Mouse (Mus musculus) B cell, adult 2 months (primary cell): ENCODE data around the gene Trim14.

Experiments
- DNase-seq, 2 experiments: peaks; one replicate each; pipeline ENCODE4 v3.0.0; 2022

The Trim14 gene

DNA sequence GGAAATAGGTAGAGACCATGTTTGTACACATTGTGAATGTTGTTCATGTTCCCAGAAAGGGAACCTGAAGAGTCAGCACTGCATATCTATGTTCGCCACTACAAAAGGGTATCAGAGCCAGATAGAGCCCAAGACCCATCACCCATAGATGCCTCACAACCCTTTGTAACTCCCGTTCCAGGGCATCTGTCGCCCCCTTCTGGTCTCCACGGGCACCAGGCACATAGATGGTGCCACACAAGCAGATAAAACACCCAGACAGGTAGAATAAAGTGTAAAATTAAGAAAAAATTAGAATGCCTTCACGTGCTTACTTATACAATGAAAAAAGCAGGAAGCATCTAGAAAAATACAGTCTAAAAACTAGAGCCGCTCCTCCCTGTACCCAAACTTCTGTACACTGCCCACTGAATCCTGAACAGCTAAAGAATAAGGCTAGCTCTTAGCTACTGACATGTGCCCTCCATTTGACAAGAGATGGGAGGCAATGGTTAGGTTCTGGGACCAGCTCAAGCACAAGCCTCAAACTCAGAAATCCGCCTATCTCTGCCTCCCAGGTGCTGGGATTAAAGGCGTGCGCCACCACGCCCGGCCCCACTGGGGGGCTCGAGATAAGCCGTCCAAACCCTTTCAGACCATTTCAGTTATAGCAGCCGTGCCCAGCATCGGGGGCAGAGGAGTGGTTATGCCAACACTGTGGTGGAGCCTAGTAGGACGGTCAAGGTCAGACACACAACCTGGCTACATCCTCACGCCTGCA, 9.0 kb downstream of the Trim14 start:
- DNase-seq: peak in 1 of 2 experiments; percentile 30

DNA sequence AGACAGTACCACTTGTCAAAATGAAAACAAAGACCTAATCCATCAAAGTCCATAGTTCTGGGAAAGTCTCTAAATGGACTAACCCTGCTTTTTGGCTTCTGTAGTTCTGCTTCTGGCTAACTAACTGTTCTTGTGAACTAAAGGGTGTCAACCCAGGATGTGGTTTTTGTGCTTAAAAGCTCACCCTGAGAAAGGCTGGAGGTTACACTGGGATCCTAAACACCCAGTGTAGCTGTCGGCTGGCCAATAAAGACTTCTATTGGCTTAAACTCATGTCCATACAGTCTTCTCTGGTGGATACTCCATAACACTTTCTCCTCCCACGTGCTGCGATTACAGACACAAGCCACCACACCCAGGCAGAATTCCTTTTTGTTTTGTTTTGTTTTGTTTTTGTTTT, 9.7 kb downstream of the Trim14 start:
- no peak for DNase-seq

DNA sequence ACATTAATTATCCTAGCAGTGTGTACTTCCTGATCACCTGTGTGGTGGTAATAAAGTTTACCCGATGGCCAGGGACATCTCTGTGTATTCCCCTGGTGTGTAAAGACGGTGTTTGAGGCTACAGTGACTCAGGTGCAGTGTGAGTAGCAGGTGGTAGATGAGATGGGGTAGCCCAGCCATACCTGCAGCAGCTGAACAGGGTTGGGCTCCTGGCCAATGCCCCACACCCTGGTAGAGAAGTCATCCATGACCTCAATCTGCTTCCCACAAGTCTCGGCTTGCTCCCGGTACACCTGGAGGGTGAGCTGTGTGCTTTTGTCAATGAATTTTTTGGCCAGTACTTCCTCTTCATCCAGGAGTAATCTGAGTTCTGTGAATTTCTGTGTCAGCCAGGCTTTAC, 12.6 kb downstream of the Trim14 start:
- no peak for DNase-seq

DNA sequence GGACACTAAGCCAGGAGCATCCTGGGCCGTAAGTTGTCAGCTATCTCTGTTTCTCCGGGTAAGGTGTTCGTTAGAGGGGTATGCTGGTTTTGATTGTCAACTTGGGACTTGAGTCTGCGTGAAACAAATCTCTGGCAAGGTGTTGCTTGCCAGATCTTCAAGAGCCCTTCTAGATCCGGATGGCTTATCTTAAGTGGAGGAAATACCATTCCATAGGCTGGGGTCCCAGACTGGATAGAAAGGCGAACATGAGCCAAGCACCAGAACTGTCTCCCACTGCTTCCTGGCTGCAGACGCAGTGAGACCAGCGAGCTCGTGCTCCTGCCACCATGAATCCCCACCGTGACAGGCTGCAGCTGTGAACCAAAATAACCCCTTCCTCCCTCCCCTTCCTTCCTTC, 14.5 kb downstream of the Trim14 start:
- DNase-seq: no peak

DNA sequence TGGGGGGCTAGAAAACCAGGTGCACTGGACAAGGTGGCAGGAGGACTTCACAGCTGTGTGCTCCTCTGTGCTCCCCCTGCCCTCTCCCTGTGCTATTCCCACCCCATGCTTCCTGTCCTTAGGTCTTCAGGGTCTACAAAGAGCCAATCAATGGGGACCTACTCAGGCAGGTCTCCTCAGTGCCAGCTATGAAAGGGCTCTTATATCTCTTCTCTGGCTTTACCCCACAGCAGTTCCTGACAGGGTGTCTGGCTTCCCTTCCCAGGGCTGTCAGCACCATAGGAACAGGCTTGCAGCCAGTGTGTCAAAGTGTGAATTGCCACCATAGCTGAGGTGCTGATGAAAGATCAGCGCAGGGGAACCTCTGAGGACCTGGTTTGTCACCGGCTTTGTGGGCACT, 15.4 kb downstream of the Trim14 start:
- no peak for DNase-seq

DNA sequence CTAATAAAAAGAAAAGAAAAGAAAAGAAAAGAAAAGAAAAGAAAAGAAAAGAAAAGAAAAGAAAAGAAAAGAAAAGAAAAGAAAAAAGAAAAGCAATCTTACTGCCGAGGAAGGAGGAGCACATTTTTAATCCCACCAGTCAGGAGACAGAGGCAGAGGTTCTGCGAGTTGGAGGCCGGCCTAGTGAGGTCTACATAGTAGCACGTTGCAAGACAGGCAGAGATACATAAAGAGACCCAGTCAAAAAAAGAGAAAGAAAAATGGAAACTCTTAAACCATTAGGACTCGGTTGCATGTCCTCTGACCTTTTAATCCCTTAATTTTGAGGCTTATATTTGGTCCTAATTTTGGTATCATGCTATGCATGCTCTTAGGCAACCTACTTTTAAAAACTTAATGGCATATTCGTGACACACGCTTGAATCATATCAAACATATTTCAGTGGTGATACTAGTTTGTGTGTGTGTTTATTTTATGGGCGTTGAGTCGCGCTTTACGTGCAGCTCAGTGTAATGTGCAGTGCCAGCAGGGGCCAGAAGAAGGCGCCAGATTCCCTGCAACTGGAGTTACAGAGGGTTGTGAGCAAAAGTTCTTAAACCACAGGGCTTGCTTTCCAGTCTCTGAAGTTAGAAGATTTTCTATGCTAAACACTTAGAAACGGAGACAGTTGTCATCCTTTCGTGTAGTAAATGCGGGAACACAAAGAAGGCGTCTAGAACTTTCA, 28.0 kb downstream of the Trim14 start:
- peak; percentile 85 to 89 for DNase-seq

DNA sequence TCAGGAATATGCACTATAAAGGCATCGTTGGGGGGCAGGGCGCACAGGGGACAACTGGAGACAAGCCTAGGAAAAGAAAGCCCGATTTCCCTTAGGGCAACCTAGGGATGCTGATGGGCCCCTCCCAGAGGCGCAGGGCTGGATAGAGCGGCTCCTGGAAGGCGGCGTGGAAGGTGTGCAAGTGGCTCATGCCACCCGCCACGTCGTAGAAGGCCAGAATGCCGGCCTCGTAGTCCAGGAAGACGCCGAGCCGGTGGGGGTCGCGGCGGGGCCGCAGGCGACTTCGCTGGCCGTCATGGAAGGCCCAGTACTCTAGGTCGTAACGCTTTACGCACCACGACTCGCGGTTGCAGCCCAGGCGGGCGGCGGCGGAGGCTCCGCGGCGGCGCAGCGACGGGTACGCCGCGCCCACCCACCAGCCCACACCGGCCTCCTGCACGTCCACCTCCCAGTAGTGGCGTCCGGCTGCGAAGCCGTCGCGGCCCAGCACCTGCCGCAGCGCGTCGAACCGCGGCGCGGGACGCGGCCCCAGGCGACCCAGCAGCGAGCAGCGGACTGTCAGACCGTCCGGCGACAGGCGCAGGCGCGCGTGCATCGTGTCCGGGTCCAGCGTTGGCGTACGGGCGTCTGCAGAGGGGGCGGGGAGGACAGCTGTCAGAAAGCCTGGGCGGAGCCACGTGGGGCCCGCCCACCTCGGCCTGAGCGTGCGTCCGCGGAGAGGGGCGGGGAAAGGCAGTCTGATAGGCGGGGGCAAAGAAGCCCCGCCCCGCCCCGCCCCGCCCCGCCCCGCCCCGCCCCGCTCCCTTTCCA, 28.9 kb downstream of the Trim14 start:
- peak; percentile 94 to 95 for DNase-seq

DNA sequence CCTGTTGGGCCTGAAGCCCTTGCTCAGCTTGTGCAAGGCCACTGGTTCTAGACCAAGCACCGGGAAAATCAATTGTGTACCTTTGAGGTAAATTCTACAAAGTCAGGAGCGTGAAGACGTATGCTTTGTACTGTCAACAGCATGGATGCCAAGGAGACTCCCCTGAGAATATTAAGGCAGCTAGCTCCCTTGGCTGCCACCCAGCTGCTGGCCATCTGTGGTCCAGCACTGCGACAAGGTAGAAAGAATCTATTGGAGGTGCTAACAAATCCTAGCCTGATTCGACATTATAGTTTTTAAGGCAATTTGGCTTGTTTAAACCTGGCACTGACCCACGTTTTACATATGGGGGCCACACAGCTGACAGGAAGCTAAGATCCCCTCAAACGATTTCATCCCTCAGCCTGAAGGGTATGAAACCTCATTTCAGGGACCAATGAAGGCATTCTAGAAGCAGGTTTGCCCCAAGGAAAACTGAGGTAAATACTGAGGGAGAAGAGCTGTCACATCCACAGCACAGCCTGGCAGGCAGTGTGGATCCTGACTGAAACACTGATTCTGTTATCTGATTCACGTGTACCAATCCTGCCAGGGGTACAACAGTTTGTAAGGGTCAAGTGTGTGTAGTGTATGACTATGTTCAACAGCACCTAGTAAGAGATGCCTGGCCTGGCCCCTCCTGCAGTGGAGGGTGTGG, 30.4 kb downstream of the Trim14 start:
- no peak for DNase-seq

DNA sequence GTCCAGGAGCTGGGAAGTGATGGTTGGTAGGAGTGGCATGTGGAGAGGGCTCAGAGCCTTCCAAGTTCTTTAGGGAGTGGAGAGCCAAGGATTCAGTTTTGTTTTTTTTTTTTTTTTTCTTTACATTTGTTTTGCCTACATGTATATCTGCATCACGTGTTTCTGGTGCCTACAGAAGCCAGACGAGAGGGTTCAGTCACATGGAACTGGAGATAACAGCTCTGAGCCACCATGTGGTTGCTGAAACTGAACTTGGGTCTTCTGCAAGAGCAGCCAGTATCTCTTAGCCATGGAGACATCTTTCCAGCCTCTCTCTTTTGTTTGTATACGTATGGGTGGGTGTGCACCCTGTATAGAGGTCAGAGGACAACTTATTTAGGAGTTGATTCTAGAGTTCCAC, 32.1 kb downstream of the Trim14 start:
- no peak for DNase-seq

DNA sequence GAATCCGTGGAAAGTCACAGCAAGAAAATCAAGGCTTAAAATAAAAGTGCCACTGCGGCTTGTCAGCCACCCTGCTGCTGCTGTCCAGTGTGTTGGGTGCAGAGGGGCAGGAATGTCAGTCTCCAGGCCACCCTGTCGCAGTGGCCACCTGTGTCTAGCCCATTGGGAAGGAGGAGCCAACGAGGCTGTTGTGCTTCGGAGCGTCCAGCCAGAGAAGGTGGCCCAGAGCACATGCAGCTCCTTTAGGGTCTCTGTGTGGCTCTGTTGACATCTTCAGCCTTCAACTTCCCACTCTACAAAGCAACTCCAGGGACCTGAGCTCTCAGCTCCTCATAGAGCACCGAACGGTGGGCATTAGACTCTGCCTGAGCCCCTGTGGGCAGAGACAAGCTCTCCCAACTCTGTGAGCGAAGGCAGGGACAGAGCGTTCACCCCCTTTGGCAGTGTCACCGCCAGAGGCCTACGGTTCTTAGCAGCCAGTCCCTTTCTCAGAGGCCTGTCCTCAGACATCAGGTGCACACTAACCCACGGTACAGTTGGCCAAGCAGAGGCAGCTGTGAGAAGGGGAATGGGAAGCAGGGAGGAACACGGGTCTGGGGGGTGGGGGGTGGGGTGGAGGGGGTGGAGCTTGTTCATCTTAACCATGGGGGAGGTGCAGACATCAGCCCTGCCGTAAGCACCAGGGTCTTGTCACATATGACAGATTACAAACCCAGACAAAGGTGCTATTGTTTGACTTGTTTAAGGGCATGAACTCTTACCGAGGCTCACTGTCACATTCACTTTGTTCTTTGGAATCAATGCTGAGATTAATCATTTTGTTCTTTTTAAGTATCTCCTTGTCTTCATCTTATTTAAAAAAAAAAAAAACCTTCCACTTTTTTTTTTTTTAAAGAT, 33.1 kb downstream of the Trim14 start:
- DNase-seq: no peak

DNA sequence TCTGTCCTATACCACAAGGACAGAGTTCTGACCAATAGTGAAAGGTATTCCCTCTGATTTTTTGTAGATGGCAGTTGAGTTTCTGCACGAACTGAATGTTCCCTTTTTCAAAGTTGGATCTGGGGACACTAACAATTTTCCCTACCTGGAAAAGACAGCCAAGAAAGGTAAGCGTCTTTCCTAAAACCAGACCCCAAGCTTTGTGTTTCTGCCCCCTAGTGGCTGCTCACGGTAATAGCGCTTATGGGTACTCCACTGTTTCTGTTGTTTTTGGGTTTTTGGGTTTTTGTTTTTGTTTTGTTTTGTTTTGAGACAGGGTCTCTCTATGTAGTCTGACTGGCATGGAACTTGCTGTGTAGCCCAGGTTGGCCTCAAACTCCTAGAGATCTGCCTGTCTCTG, 37.0 kb downstream of the Trim14 start:
- DNase-seq: peak; percentile 71

DNA sequence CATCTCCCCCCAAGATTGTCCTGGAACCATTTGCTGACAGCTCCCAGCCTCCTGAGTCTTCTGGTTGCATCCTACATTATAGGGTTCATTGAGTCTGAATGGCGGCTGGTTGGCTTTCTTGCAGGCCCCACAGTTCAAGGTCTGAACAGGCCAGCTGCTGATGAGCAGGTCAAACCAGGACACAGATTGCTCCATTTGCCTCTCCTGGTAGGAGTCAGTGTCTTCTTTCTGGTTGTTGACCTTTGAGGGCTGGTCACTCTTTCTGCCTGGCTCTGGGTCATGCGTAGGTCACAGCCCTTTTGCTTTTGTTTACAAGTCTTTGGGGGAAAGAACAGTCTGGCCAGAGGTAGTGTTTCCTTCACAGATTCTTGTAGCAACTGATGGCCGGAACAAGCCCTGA, 37.4 kb downstream of the Trim14 start:
- DNase-seq: no peak

DNA sequence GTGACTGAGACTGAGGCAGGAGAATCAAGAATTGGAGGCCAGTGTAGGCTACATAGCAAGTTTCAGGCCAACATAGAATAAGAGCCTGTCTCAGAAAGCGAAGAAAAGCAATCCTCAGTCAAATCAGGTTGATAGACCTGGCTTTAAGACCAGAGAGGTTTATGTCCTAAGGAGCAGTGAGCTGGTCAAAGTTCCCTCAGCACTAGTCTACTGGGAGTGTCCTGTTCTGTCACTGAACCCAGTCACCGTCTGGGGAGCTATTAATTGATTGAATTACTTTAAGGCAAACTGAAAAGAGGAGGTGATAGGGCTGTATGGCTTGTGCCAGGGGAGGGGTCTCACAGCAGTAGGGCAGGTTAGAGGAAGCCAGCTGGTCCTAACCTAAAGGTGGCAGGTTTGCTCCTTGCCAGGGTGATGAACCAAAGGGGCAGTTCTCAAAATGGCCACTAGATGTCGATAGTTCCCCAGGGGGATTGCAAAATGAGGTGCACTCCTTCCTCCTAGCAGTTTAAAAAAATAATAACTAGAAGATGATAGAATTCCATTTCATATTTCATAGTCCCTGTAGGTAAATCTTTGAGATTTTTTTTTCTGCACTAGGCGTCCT, 38.6 kb downstream of the Trim14 start:
- DNase-seq: peak; percentile 91 to 93

DNA sequence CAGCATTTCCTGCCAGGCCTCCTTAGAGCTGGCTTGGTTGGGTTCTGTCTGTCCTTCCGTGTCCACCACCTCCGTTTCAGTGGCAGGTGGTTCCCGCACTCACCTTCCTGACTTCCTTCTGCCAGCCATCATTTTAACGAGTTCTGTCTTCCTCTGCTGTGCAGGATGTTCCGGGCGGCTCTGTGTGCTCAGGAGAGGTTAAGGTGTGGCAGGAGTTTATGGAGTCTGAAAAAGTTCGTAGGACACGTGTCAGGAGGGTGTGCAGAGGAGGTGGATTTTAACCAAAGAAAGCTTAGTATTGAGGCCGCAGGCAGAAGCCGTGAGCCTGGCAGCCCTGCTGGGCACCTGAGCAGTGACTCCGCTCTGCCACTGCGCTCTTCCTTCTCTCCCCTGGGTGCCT, 40.4 kb downstream of the Trim14 start:
- no peak for DNase-seq

DNA sequence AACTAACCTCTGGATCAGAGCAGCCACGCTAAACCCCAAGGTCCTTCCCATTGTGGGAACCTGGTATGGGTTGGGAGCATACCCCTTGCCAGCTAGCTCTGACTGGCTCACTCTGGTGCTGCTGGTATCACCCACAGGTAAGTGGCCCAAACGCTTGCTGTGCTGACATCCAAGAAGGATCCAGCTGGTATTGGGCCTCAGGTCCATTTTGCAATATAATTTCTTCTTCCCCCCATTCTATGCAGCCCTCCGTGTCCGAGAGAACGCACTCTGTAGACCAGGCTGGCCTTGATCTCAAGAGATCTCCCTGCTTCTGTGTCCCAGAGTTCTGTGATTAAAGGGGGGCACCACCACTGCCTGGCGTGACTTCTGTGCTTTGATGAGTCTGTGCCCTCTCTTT, 42.9 kb downstream of the Trim14 start:
- DNase-seq: no peak

DNA sequence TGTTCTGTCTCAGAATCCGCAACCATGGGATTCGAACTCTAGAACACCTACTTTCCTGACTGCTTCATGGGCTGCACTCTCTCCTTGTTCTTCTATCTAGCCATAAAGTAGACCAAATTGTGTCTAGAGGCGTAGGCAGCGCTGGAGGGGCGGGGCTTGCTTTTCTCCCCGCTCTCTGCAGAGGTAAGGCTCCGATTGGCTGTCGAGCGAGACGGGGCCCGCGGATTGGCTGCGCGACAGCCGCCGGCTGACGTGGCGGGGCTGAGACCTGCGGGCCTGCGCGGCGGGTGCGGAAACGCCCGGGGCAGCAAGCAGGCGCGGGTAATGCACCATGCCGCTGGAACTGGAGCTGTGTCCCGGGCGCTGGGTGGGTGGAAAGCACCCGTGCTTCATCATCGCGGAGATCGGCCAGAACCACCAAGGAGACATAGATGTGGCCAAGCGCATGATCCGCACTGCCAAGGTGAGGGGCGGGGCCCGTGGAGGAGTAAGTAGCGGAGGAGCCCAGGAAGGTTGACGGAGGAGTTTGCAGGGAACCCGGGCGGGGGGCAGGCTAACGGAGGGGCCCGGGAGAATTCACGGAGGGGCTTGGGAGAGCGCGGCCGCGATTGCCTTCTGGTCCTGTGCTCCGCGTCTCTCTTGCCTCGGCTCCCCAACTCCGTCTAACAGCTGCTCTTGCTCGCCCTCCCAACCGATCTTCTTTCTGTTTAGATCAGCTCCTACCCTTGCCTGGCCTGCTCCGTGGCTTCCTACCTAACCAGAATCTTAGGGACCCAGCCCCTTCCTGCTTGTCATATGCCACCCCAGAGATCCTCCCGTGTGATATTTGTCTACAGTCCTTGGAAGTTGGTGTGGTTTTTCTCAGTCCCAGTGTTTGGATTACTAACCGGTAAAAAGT, 46.7 kb downstream of the Trim14 start, which contains the start of gene Nans:
Gene Nans, plus strand, starts transcription at position 221 of the 898 bp plus-strand sequence.
- DNase-seq: peak; percentile 94

DNA sequence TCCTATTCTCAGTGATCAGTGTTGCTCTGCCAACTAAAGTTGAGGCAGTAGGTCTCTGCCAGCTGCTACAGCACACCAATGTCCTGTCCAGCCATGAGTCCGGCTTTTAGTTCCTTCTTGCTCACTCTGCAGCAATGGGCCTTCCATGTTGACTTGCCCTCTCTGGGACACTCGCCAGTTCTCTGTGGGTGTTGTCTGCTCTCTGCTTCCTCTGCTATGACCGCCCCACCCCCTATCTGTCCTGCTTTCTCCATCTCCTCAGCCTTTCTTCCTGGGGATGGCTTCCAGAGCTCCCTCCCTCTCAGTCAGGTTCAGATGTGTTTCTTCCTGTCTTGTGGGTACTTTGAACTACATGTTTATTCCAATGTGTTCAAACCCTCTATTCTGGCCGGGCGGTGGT, 48.6 kb downstream of the Trim14 start:
- no peak for DNase-seq

DNA sequence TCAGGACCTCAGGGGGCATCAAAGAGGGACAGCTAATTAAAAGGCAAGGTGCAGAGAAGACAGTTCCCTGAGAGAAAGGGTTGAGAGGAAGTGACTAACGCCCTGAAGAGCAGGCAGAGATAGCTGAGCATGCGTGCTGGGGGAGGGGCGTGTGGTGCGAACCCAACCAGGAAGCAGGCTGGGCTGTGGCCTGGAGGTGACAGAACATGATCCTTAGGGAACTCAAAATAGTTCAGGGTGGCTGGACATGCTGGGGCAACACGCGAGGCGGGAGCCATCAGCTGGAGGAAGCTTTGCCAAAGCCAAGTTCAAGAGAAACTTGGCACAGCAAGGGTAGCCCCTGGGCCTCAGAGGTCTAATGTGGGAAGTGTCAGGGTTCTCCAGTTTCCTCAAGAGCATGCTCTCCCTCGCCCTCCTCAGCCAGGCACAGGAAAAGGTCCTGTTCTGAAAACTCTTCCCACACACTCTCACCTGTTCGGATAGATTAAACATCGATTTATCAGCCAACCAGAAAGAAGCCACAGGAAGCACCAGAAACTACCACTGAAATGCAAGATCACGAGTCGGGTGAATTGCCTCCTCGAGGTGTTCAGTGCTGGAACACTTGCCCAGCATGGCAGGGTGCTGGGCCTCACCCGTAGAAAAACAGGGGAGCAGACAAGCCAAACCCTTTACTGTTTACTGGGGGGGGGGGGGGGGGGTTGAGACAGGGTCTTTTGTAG, 50.1 kb downstream of the Trim14 start:
- DNase-seq: peak; percentile 88 to 91

DNA sequence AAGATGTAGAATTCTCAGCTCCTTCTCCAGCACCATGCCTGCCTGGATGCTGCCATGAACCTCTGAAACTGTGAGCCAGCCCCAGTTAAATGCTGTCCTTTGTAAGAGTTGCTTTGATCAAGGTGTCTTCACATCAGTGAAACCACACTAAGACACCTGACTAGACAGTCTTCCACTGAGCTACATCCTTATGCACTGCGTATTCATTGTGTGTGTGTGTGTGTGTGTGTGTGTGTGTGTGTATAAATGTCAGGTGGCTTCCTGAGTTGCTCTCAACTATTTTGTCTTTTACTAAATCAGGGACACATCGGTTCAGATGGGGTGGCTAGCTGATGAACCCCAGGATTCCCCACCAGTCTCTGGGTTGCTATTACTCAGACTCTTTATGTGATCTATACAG, 56.9 kb downstream of the Trim14 start:
- DNase-seq: no peak

DNA sequence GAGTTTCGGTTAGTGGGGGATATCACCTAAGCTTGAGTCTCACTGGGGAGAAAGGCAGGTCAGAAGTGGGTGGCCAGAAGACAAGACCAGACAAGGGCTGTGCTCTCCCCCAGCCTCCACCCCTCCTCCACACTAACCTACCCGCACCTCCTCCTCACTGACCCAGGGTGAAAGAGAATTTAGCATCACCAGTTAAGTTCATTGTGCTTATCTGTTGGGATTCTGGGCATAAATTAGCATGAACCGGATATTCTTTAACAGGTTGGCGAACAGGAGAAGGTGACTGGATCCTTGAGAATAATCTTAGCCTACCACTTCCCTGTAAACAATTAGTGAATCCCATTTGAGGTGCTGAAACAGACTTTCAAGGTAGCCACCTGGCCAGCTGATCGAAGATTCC, 60.8 kb downstream of the Trim14 start:
- no peak for DNase-seq
